Mouse (Mus musculus): ENCODE data around the gene Polr3g. TPM values are rescaled to one million over a fixed set of nuclear protein-coding genes. Genes with fewer than 3 reads are reported as not detected.

Gene Polr3g
- polyA plus RNA-seq, 1 experiment from 2014 or later = 5.1 TPM

DNA sequence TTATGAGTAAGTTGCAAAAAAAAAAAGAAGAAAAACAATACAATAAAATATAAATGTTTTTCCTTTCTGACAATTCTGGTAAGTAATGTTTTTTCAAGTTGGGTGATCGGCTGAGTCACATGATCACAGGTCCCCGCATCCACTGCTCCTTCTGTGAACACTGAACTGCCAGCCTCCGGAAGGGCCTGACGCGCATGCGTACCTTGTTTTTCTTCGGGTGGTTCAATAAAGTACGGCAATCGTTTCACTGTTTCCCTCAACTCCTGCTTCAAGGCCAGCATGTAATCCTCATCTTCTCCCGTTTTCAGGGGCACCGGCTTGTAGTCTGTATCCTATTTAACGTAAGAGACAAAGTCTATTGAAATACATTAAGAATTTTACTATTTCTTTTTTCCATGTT lies 16.4 kb downstream of the Polr3g start:
- H3K27ac ChIP-seq (ENCODE audit: low read length) = no peak overlapping the region
- no peaks in the 10 kb centered on the region for H3K4me1 ChIP-seq (ENCODE audit: insufficient read depth, low read depth, low read length)
- WGBS = 94% methylated on average over 12 of the region's 12 CpGs

DNA sequence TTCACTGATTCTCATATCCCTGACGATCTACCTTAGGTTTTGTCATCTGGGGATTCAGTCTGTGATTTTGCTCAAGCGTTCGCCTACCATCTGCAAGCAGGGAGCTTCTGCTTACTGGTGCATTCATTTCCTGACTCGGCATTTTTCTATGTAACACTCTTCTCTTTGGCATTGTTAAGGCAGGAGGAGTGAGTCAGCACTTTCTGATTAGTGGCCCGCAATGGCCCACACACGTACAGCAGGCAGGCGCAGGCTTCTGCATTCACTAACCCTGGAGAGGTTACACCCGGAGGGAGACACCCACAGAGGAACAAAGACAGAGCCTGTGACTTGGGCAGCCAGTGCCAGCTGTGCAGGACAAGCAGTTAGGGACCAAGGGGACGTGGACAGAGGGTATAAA lies 19.2 kb downstream of the Polr3g start:
- ATAC-seq (no peak), DNase-seq (ENCODE audit: low spot score) (peak; percentile 27)
- H3K27me3 ChIP-seq (replicated peaks; ENCODE audit: insufficient read depth, low read length) = no peaks in the 10 kb centered on the region
- H3K9me3 ChIP-seq (ENCODE audit: low read length) = no peaks in the 10 kb centered on the region
- TF ChIP-seq CTCF (IDR thresholded peaks at IDR 0.05) = no peak
- TF ChIP-seq EP300 (IDR thresholded peaks at IDR 0.05) = no peak
- no peaks in the 10 kb centered on the region for H3K36me3 ChIP-seq (ENCODE audit: insufficient read depth, low read length)
- H3K4me2 ChIP-seq (replicated peaks; ENCODE audit: low read depth, low read length) = no peak overlapping the region
- no peaks in the 10 kb centered on the region for H3K4me1 ChIP-seq (ENCODE audit: insufficient read depth, low read depth, low read length)
- 71% methylated on average over 9 of the region's 9 CpGs for WGBS
- H3K27ac ChIP-seq (ENCODE audit: low read length) = no peak overlapping the region
- no peak overlapping the region for H3K4me3 ChIP-seq (ENCODE audit: low read depth, low read length)
- H3K9ac ChIP-seq (replicated peaks; ENCODE audit: low read depth) = no peak overlapping the region

More for the DNA sequence above, 16.4 kb downstream of the Polr3g start:
- TF ChIP-seq EP300 (IDR thresholded peaks at IDR 0.05) = no peak
- TF ChIP-seq CTCF (IDR thresholded peaks at IDR 0.05) = no peak
- H3K4me3 ChIP-seq (ENCODE audit: low read depth, low read length) = no peak overlapping the region
- no peaks in the 10 kb centered on the region for H3K27me3 ChIP-seq (replicated peaks; ENCODE audit: insufficient read depth, low read length)
- no peak overlapping the region for H3K4me2 ChIP-seq (replicated peaks; ENCODE audit: low read depth, low read length)
- DNase-seq (ENCODE audit: low spot score) (no peak), ATAC-seq (no peak)
- no peak overlapping the region for H3K9ac ChIP-seq (replicated peaks; ENCODE audit: low read depth)
- no peaks in the 10 kb centered on the region for H3K36me3 ChIP-seq (ENCODE audit: insufficient read depth, low read length)
- H3K9me3 ChIP-seq (ENCODE audit: low read length) = no peaks in the 10 kb centered on the region

DNA sequence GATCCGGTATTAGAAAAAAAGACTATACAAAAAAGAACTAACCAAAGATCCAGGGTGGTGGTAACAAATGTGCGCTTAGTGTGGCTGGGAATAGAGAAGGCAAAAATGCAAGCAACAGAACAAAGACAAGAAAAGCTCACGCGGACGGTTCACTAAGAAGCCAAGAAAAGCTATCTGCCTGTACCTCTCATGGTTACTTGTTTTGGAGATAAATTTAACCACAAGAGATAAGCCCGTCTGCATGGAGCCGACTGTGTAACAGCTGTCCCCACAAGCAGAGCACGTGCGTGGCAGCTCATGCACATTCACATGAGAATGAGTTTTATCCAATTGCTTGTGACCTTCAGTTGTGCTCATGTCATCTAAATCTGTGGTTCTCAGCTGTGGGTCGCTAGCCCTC lies 20.3 kb downstream of the Polr3g start:
- no peak for ATAC-seq

DNA sequence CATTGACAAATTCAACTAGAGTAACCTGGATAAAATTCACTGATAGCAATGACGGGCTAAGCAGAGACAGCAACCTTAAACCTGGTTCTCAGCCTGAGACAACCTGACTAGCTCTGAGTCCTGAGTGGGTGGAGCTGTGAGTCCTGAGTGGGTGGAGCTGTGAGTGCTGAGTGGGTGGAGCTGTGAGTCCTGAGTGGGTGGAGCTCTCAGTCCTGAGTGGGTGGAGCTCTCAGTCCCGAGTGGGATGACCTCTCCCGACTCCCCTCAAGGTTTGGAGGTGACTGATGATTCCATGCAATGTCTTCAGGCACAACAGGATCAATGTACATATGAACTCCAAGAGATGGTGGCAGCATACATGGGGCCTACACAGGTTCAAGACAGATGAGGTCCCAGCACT lies 21.2 kb downstream of the Polr3g start:
- no peaks in the 10 kb centered on the region for H3K36me3 ChIP-seq (ENCODE audit: insufficient read depth, low read length)
- no peak overlapping the region for H3K9ac ChIP-seq (replicated peaks; ENCODE audit: low read depth)
- ATAC-seq = no peak
- 91% methylated on average over 3 of the region's 3 CpGs for WGBS
- no peaks in the 10 kb centered on the region for H3K9me3 ChIP-seq (ENCODE audit: low read length)
- H3K27me3 ChIP-seq (replicated peaks; ENCODE audit: insufficient read depth, low read length) = no peaks in the 10 kb centered on the region
- TF ChIP-seq CTCF (IDR thresholded peaks at IDR 0.05) (no peak), EP300 (IDR thresholded peaks at IDR 0.05) (no peak)
- no peak overlapping the region for H3K27ac ChIP-seq (ENCODE audit: low read length)
- no peaks in the 10 kb centered on the region for H3K4me1 ChIP-seq (ENCODE audit: insufficient read depth, low read depth, low read length)
- H3K4me3 ChIP-seq (ENCODE audit: low read depth, low read length) = no peak overlapping the region
- no peak overlapping the region for H3K4me2 ChIP-seq (replicated peaks; ENCODE audit: low read depth, low read length)
- no peak for DNase-seq (ENCODE audit: low spot score)

More for the DNA sequence above, 20.3 kb downstream of the Polr3g start:
- H3K36me3 ChIP-seq (ENCODE audit: insufficient read depth, low read length) = no peaks in the 10 kb centered on the region
- no peak for DNase-seq (ENCODE audit: low spot score)
- H3K4me3 ChIP-seq (ENCODE audit: low read depth, low read length) = no peak overlapping the region
- no peak overlapping the region for H3K27ac ChIP-seq (ENCODE audit: low read length)
- no peaks in the 10 kb centered on the region for H3K27me3 ChIP-seq (replicated peaks; ENCODE audit: insufficient read depth, low read length)
- no peak overlapping the region for H3K4me2 ChIP-seq (replicated peaks; ENCODE audit: low read depth, low read length)
- WGBS = 50% methylated on average over 10 of the region's 10 CpGs
- no peak overlapping the region for H3K9ac ChIP-seq (replicated peaks; ENCODE audit: low read depth)
- TF ChIP-seq EP300 (IDR thresholded peaks at IDR 0.05) (no peak), CTCF (IDR thresholded peaks at IDR 0.05) (no peak)
- H3K9me3 ChIP-seq (ENCODE audit: low read length) = no peaks in the 10 kb centered on the region
- no peaks in the 10 kb centered on the region for H3K4me1 ChIP-seq (ENCODE audit: insufficient read depth, low read depth, low read length)

DNA sequence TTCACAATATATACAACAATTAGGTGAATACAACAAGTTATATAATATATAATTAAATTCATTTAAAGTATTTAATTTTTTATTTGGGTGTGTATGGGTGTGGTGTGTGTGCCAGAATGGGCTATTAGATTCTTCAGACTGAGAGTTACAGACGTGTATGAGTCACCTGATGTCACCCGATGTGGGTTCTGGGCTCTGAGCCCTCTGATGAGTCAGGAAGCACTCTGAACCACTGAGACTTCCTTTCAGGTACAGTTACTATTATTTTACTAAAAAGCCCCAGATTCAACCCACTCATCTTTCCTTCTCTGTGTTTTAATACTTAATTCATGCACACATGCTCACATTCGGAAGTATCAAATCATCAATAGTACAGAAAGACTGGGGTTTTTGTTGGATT lies 25.9 kb downstream of the Polr3g start:
- no peak overlapping the region for H3K9ac ChIP-seq (replicated peaks; ENCODE audit: low read depth)
- 94% methylated on average over 3 of the region's 3 CpGs for WGBS
- no peak overlapping the region for H3K4me2 ChIP-seq (replicated peaks; ENCODE audit: low read depth, low read length)
- DNase-seq (ENCODE audit: low spot score) (no peak), ATAC-seq (no peak)
- no peaks in the 10 kb centered on the region for H3K36me3 ChIP-seq (ENCODE audit: insufficient read depth, low read length)
- H3K4me3 ChIP-seq (ENCODE audit: low read depth, low read length) = no peak overlapping the region
- no peaks in the 10 kb centered on the region for H3K9me3 ChIP-seq (ENCODE audit: low read length)
- no peak overlapping the region for H3K27ac ChIP-seq (ENCODE audit: low read length)
- H3K4me1 ChIP-seq (ENCODE audit: insufficient read depth, low read depth, low read length) = no peaks in the 10 kb centered on the region
- H3K27me3 ChIP-seq (replicated peaks; ENCODE audit: insufficient read depth, low read length) = no peaks in the 10 kb centered on the region
- no peak for TF ChIP-seq EP300 (IDR thresholded peaks at IDR 0.05)

- ATAC-seq = no peak
- WGBS = 72% methylated on average over 5 of the region's 5 CpGs
- no peak for DNase-seq (ENCODE audit: low spot score)
Observed at GRCm38 (mm10) chr13:81684258-81684657, 26.6 kb downstream of the Polr3g start.

GRCm38 (mm10) chr13:81683107-81683506 lies 27.7 kb downstream of the Polr3g start:
- Histone ChIP-seq H3K4me3 (ENCODE audit: low read depth, low read length) (no peak overlapping the region), H3K4me1 (ENCODE audit: insufficient read depth, low read depth, low read length) (no peaks in the 10 kb centered on the region), H3K9ac (replicated peaks; ENCODE audit: low read depth) (no peak overlapping the region), H3K9me3 (ENCODE audit: low read length) (no peaks in the 10 kb centered on the region), H3K27ac (ENCODE audit: low read length) (no peak overlapping the region), H3K27me3 (replicated peaks; ENCODE audit: insufficient read depth, low read length) (no peaks in the 10 kb centered on the region), H3K36me3 (ENCODE audit: insufficient read depth, low read length) (no peaks in the 10 kb centered on the region), H3K4me2 (replicated peaks; ENCODE audit: low read depth, low read length) (no peak overlapping the region)
- DNase-seq (ENCODE audit: low spot score) (no peak), ATAC-seq (no peak)
- no peak for TF ChIP-seq EP300 (IDR thresholded peaks at IDR 0.05)
- WGBS = 75% methylated on average over 3 of the region's 3 CpGs

More at GRCm38 (mm10) chr13:81684258-81684657, 26.6 kb downstream of the Polr3g start:
- Histone ChIP-seq H3K36me3 (ENCODE audit: insufficient read depth, low read length) (no peaks in the 10 kb centered on the region), H3K4me3 (ENCODE audit: low read depth, low read length) (no peak overlapping the region), H3K9ac (replicated peaks; ENCODE audit: low read depth) (no peak overlapping the region), H3K27ac (ENCODE audit: low read length) (no peak overlapping the region), H3K27me3 (replicated peaks; ENCODE audit: insufficient read depth, low read length) (no peaks in the 10 kb centered on the region), H3K9me3 (ENCODE audit: low read length) (no peaks in the 10 kb centered on the region), H3K4me1 (ENCODE audit: insufficient read depth, low read depth, low read length) (no peaks in the 10 kb centered on the region), H3K4me2 (replicated peaks; ENCODE audit: low read depth, low read length) (no peak overlapping the region)
- TF ChIP-seq CTCF (IDR thresholded peaks at IDR 0.05) (no peak), EP300 (IDR thresholded peaks at IDR 0.05) (no peak)

Measured in lung, postnatal 0 days (tissue).